Mouse (Mus musculus) neural tube, embryonic 14.5 days (tissue): Measurements from ENCODE around the gene Rab31. TPM values are rescaled to one million over a fixed set of nuclear protein-coding genes. Genes with fewer than 3 reads are reported as not detected.

Source experiments
- ATAC-seq: fragments of 200-750 bp; cut with Nextera tagmentation; 2 replicates; pipeline ENCODE4 v1.8.0; 2017; ENCODE audit warnings: low read depth, mild to moderate bottlenecking, moderate TSS enrichment, moderate library complexity
- H3K27ac ChIP-seq: fragments of 300-500 bp; sonication (generic); 2 replicates; pipeline ENCODE4 v1.5.1; 2014; ENCODE audit warnings: low read depth, mild to moderate bottlenecking, control low read depth, low read length, moderate library complexity, mixed read lengths
- H3K27me3 ChIP-seq: fragments of 300-500 bp; sonication (generic); 2 replicates; pipeline ENCODE4 v1.6.1; 2014; ENCODE audit warnings: low read length; ENCODE audit not compliant: control insufficient read depth, insufficient read depth
- H3K36me3 ChIP-seq: fragments of 300-500 bp; sonication (generic); 2 replicates; pipeline ENCODE4 v1.6.1; 2014; ENCODE audit warnings: low read length, mixed read lengths; ENCODE audit not compliant: control insufficient read depth, insufficient read depth
- H3K4me1 ChIP-seq: fragments of 300-500 bp; sonication (generic); 2 replicates; pipeline ENCODE4 v1.6.1; 2014; ENCODE audit warnings: low read length; ENCODE audit not compliant: control insufficient read depth, insufficient read depth
- H3K4me2 ChIP-seq: fragments of 300-500 bp; sonication (generic); 2 replicates; pipeline ENCODE4 v1.6.1; 2014; ENCODE audit warnings: mild to moderate bottlenecking, low read depth, low read length, control low read depth
- H3K4me3 ChIP-seq: fragments of 300-500 bp; sonication (generic); 2 replicates; pipeline ENCODE4 v1.5.1; 2014; ENCODE audit warnings: low read depth, low read length, control low read depth, mixed read lengths
- H3K9ac ChIP-seq: fragments of 300-500 bp; sonication (generic); replicated peaks from 2 replicates; pipeline ENCODE4 v1.6.1; 2014; ENCODE audit warnings: low read depth, mild to moderate bottlenecking, control low read depth, low read length, mixed read lengths
- H3K9me3 ChIP-seq: fragments of 300-500 bp; sonication (generic); 2 replicates; pipeline ENCODE4 v1.6.1; 2016; ENCODE audit warnings: low read length; ENCODE audit not compliant: control insufficient read depth
- WGBS: fragments of 180-500 bp; shearing (Covaris S2); extraction: QIAGEN DNeasy Blood & Tissue Kit; methylation state at CpG from one replicate; pipeline ENCODE4 v1.1.7; 2014; 5-methylcytosine and 5-hydroxymethylcytosine counted together
- polyA plus RNA-seq: library from polyadenylated mRNA; unstranded; fragments of >200 nt; fragmentation: Nextera tagmentation; extraction: Ambion mirVana; gene quantifications from 2 replicates; pipeline ENCODE4 v1.2.1, GENCODE M21; 2014

The Rab31 gene
- polyA plus RNA-seq, 1 experiment from 2014 or later: 70.8 TPM

DNA sequence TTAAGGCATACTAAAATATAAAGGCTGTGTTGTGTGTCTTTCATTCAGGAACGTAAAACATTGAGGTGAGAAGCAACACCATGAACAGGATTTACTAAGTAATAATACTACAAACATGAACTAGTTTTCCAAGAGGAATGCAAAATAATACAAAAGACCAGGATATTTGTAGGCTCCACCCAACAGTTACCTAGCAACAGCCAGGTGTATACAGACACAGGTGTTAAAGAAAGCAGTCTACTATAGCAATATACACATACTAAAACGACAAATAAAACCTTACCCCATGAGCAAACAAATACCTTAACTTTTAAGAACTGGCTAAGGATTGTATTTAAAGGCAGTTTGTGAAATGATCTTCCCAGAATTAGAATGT is 164.3 kb downstream of the Rab31 start:
- H3K4me2 ChIP-seq: peak overlapping the region; percentile 6; the same call in 1 of the 2 replicates
- no peak overlapping the region for H3K9ac ChIP-seq
- no peaks in the 10 kb centered on the region for H3K27me3 ChIP-seq
- H3K4me3 ChIP-seq: no peak overlapping the region
- H3K36me3 ChIP-seq: no peaks in the 10 kb centered on the region
- no peak for ATAC-seq
- WGBS: 86% methylated on average over 2 of the region's 2 CpGs
- H3K9me3 ChIP-seq: no peaks in the 10 kb centered on the region
- H3K4me1 ChIP-seq: peaks cover 30% of the 10 kb centered on the region
- H3K27ac ChIP-seq: no peak overlapping the region

DNA sequence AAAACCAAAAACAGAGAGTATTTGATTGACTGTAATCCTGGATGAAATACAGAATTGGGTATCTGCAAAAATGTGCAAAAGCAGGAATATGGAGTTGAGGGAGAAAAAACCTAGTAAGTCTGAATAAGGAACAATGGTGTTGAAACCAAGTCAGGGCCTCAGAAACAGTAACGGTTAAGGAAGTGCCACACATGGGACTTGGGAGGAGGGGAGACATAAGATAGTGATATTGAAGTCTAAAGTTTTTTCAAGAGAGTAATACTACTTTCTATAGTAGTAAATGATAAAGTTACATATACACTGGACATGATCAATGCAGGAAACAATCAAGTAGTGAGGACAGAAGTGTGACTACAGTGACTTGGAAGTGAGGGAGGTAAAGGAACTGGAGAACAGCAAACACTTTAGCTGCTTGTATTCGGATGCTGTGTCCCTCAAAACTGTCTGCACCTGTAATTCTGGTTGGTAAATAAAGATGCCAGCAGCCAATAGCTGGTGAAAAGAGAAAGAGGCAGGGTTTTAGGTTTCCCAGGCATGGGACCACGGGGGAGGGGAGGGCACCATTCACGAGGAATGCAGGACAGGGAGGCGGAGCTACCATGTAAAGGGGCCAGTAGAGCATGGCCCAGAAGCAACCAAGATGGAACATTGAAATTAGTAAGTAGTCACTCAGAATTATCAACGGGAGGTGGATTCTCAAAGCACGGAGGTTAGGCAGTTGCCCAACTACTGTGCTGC is 164.8 kb downstream of the Rab31 start:
- Histone ChIP-seq H3K9ac (no peak overlapping the region), H3K9me3 (no peaks in the 10 kb centered on the region), H3K27me3 (no peaks in the 10 kb centered on the region), H3K27ac (no peak overlapping the region), H3K4me2 (peak overlapping the region; percentile 6; the same call in 1 of the 2 replicates), H3K4me3 (no peak overlapping the region), H3K36me3 (no peaks in the 10 kb centered on the region), H3K4me1 (peaks cover 30% of the 10 kb centered on the region)
- WGBS: 52% methylated on average over 7 of the region's 7 CpGs
- no peak for ATAC-seq

DNA sequence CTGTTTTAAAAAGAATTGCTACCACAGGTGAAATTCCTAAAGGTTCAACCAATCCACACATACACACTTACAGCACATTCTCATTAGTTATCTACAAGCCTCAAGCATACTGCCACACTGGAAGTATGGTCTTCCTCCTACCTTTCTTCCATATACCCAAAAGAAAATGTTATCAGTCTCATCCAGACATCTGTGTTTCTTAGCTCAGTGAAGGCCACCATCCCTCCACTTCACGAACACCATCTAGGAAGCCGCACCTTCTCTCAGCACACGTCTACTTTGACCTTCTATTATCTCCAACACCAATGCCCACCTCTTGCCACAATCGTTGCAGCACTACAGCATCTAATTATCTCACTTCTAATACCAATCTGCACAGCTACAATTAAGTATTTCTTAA is 166.5 kb downstream of the Rab31 start:
- ATAC-seq: no peak
- H3K4me1 ChIP-seq: peaks cover 19% of the 10 kb centered on the region

DNA sequence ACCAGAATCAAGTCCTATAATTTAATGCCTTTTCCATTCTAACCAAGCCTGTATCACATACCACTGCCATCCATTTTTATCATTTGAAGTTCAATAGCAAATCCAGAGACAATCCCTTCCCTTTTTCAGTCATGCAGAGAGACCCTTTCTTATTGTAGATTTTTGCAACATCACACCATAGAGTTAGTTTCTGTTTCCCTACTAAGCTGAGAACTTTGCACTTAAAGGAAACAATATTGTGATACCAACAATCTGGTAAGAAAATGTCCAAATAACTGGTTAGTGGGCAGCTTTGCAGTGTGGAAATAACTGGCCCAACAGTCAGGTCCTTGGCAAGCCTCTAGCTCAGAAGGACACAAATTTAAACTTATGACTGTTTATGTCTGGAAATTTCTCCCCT is 167.7 kb downstream of the Rab31 start:
- Histone ChIP-seq H3K4me1 (peaks cover 13% of the 10 kb centered on the region), H3K27me3 (no peaks in the 10 kb centered on the region), H3K27ac (no peak overlapping the region), H3K9me3 (no peaks in the 10 kb centered on the region), H3K36me3 (no peaks in the 10 kb centered on the region), H3K4me2 (no peak overlapping the region), H3K4me3 (no peak overlapping the region), H3K9ac (no peak overlapping the region)
- ATAC-seq: no peak

More for the DNA sequence above, 166.5 kb downstream of the Rab31 start:
- no peak overlapping the region for H3K4me3 ChIP-seq
- no peaks in the 10 kb centered on the region for H3K9me3 ChIP-seq
- H3K27me3 ChIP-seq: no peaks in the 10 kb centered on the region
- H3K36me3 ChIP-seq: no peaks in the 10 kb centered on the region
- no peak overlapping the region for H3K27ac ChIP-seq
- WGBS: 86% methylated on average over 4 of the region's 4 CpGs
- no peak overlapping the region for H3K9ac ChIP-seq
- H3K4me2 ChIP-seq: no peak overlapping the region

DNA sequence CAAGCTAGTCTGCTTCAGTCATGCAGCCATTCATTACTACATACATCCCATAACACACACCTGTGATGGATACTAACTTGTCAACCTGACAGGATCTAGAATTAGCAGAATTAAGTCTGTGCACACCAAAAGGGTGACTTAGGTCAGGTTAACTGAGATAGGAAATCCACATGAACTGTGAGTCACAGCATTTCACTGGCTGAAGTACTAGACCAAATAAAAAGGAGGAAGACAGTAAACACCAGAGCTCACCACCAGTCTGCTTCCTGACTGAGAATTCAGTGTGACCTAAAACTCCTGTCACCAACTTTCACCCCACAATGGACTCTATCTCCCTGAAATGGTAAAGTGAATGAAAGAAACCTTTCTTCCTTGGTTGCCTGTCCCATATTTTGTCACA is 168.2 kb downstream of the Rab31 start:
- H3K36me3 ChIP-seq: no peaks in the 10 kb centered on the region
- no peaks in the 10 kb centered on the region for H3K27me3 ChIP-seq
- no peak overlapping the region for H3K9ac ChIP-seq
- H3K4me1 ChIP-seq: peaks cover 10% of the 10 kb centered on the region
- no peak overlapping the region for H3K27ac ChIP-seq
- no peak overlapping the region for H3K4me3 ChIP-seq
- no peak overlapping the region for H3K4me2 ChIP-seq
- ATAC-seq: no peak
- no peaks in the 10 kb centered on the region for H3K9me3 ChIP-seq

Other genes with a start within 250 kb of the Rab31 start
- 1.1 and 1.9 TPM in 2 replicates for gene Tmem232, start 232.0 kb downstream of the Rab31 start, polyA plus RNA-seq
- gene Vapa, start 159.2 kb downstream of the Rab31 start, polyA plus RNA-seq: 298 and 333 TPM in 2 replicates
- 0.11 and 0.14 TPM in 2 replicates for gene Txndc2, start 130.6 kb downstream of the Rab31 start, polyA plus RNA-seq
- 44.4 and 52.2 TPM in 2 replicates for gene Ppp4r1, start 9.8 kb upstream of the Rab31 start, polyA plus RNA-seq
- gene Ralbp1, start 113.0 kb upstream of the Rab31 start, polyA plus RNA-seq: 39.5 and 45.9 TPM in 2 replicates
- 47.8 and 67.6 TPM in 2 replicates for gene Twsg1, start 178.5 kb upstream of the Rab31 start, polyA plus RNA-seq